ENCODE assay signal across 8 mouse cellular contexts in genomic region chr10:83360356-83360755, GRCm38 (mm10). TPM values are rescaled to one million over a fixed set of nuclear protein-coding genes. Genes with fewer than 3 reads are reported as not detected.
DNase-seq lines count a peak whose midpoint lies in the region; ATAC-seq and TF ChIP-seq lines count a peak whose summit lies in the region.

No protein-coding gene starts in this region.

- H3K4me1 ChIP-seq in embryonic facial prominence, embryonic 12.5 days: peaks cover 9% of the 10 kb centered on the region
- H3K4me1 ChIP-seq in midbrain, postnatal 0 days (ENCODE audit: insufficient read depth, low read length): peaks cover 9% of the 10 kb centered on the region; the same call in 1 of the 2 replicates

- ATAC-seq in embryonic facial prominence, embryonic 12.5 days (ENCODE audit: insufficient number of reproducible peaks, insufficient read depth, low FRiP score, low TSS enrichment): peak; percentile 72
- peak; percentile 9 for ATAC-seq in inflammation-experienced regulatory T-cells, adult 6 months
- ATAC-seq in midbrain, postnatal 0 days (ENCODE audit: low FRiP score): peak; percentile 79

- H3K4me2 ChIP-seq in embryonic facial prominence, embryonic 12.5 days (replicated peaks): peak overlapping the region; percentile 63
- peak overlapping the region; percentile 86 for H3K4me2 ChIP-seq in midbrain, postnatal 0 days (ENCODE audit: low read depth, low read length, poor library complexity, severe bottlenecking)

- TF ChIP-seq CTCF in left cerebral cortex, adult 2 months (IDR thresholded peaks at IDR 0.05): no peak
- TF ChIP-seq CTCF in midbrain, postnatal 0 days (IDR thresholded peaks at IDR 0.05): no peak

- peak overlapping the region; percentile 84 for H3K9ac ChIP-seq in embryonic facial prominence, embryonic 12.5 days
- H3K9ac ChIP-seq in midbrain, postnatal 0 days (replicated peaks; ENCODE audit: low read length, poor library complexity, severe bottlenecking): peak overlapping the region; percentile 81

- H3K27ac ChIP-seq in left cerebral cortex, adult 2 months: peak overlapping the region; percentile 53; the same call in 1 of the 2 replicates
- H3K27ac ChIP-seq in embryonic facial prominence, embryonic 12.5 days: peak overlapping the region; percentile 80
- H3K27ac ChIP-seq in midbrain, postnatal 0 days (ENCODE audit: low read depth, low read length): peak overlapping the region; percentile 70

- peak overlapping the region; percentile 80 for H3K4me3 ChIP-seq in left cerebral cortex, adult 2 months
- H3K4me3 ChIP-seq in embryonic facial prominence, embryonic 12.5 days: peak overlapping the region; percentile 89
- H3K4me3 ChIP-seq in midbrain, postnatal 0 days (ENCODE audit: low read depth, low read length): peak overlapping the region; percentile 85

- DNase-seq in left cerebral cortex, adult 2 months (ENCODE audit: extremely low spot score in 1 of 2, low spot score in 2 of 2): no peak
- no peak for DNase-seq in left cerebral cortex, adult 9 months (ENCODE audit: low spot score in 2 of 2)
- no peak for DNase-seq in midbrain, postnatal 0 days (ENCODE audit: low spot score)
- DNase-seq in layer of hippocampus, postnatal 25 days (ENCODE audit: extremely low spot score in 1 of 2, low spot score in 1 of 2): no peak
- no peak for DNase-seq in left cerebral cortex, adult 8-10 months (ENCODE audit: low spot score in 2 of 2)
- no peak for DNase-seq in kidney, adult 18-20 months

- H3K9me3 ChIP-seq in embryonic facial prominence, embryonic 12.5 days: no peaks in the 10 kb centered on the region
- no peaks in the 10 kb centered on the region for H3K9me3 ChIP-seq in midbrain, postnatal 0 days (ENCODE audit: low read length)

- WGBS in embryonic facial prominence, embryonic 12.5 days: 2% methylated on average over 40 of the region's 40 CpGs
- WGBS in midbrain, postnatal 0 days: under 1% methylated on average over 38 of the region's 40 CpGs

- no peaks in the 10 kb centered on the region for H3K27me3 ChIP-seq in embryonic facial prominence, embryonic 12.5 days
- no peaks in the 10 kb centered on the region for H3K27me3 ChIP-seq in midbrain, postnatal 0 days (ENCODE audit: insufficient read depth, low read length)

- intact Hi-C loops in left cerebral cortex, adult 2 months (cut with DNase I): loop anchor here (1.0 kb wide), 1 partner anchor 183 kb away; the partner anchor contains the start of gene Washc4

- peaks cover 30% of the 10 kb centered on the region for H3K36me3 ChIP-seq in embryonic facial prominence, embryonic 12.5 days
- H3K36me3 ChIP-seq in midbrain, postnatal 0 days (ENCODE audit: insufficient read depth, low read length): peaks cover 7% of the 10 kb centered on the region; the same call in 1 of the 2 replicates

RNA-seq across cellular contexts. Expression of gene D10Wsu102e, which starts 0.3 kb away (rescaled TPM):
- total RNA-seq in left cerebral cortex, adult 2 months (2021): 1 to 10 TPM; 3.9 to 4.5 TPM
- 0.92 and 0.96 TPM in 2 replicates for polyA plus RNA-seq in embryonic facial prominence, embryonic 12.5 days (2016; fragmentation: Nextera tagmentation; extraction: Ambion mirVana)
- 1 to 10 TPM in 1 of 3 experiments, under 1 TPM in 2; 0.82 to 1.0 (median 0.83) TPM for polyA plus RNA-seq in inflammation-experienced regulatory T-cells, adult 6 months (2017; shearing (Covaris generic))
- 2.4 and 3.4 TPM in 2 replicates for total RNA-seq in midbrain, postnatal 0 days (2014; rRNA removed)
- polyA plus RNA-seq in midbrain, postnatal 0 days (2015; fragmentation: Nextera tagmentation; extraction: Ambion mirVana): 0.49 and 0.59 TPM in 2 replicates
- 1 to 10 TPM; 2.3 to 3.5 TPM for total RNA-seq in layer of hippocampus, postnatal 25 days (2021)
- 1 to 10 TPM; 2.8 to 4.0 (median 3.4) TPM for total RNA-seq in left cerebral cortex, adult 8-10 months (2022)

RNA-seq across cellular contexts. Expression of gene Slc41a2, which starts 22.7 kb away (rescaled TPM):
- total RNA-seq in left cerebral cortex, adult 2 months (2021): 10 to 100 TPM; 26.3 to 26.8 TPM
- polyA plus RNA-seq in embryonic facial prominence, embryonic 12.5 days (2016; fragmentation: Nextera tagmentation; extraction: Ambion mirVana): 1.3 and 1.6 TPM in 2 replicates
- under 1 TPM in 2 of 3 experiments, not detected in 1; 0.21 to 0.25 TPM for polyA plus RNA-seq in inflammation-experienced regulatory T-cells, adult 6 months (2017; shearing (Covaris generic))
- total RNA-seq in midbrain, postnatal 0 days (2014; rRNA removed): 42.0 TPM in 2 replicates
- polyA plus RNA-seq in midbrain, postnatal 0 days (2015; fragmentation: Nextera tagmentation; extraction: Ambion mirVana): 10.0 and 11.9 TPM in 2 replicates
- total RNA-seq in layer of hippocampus, postnatal 25 days (2021): 10 to 100 TPM; 21.5 to 23.0 TPM
- 10 to 100 TPM; 21.8 to 28.7 (median 26.1) TPM for total RNA-seq in left cerebral cortex, adult 8-10 months (2022)

Comparison
In these comparisons a context has a peak if more than half of its experiments do, and no peak if none do; other contexts are left out.
1. ATAC-seq: peak in every context shown above with its lines; median percentile 79 in midbrain, postnatal 0 days; 72 in embryonic facial prominence, embryonic 12.5 days; 9 in inflammation-experienced regulatory T-cells, adult 6 months.